Mouse (Mus musculus): ENCODE data around the gene Rab37. TPM values are rescaled to one million over a fixed set of nuclear protein-coding genes. Genes with fewer than 3 reads are reported as not detected.

Rab37 gene
- 1.1 and 1.5 TPM in 2 replicates for polyA plus RNA-seq (2016; fragmentation: Nextera tagmentation; extraction: Ambion mirVana)

DNA sequence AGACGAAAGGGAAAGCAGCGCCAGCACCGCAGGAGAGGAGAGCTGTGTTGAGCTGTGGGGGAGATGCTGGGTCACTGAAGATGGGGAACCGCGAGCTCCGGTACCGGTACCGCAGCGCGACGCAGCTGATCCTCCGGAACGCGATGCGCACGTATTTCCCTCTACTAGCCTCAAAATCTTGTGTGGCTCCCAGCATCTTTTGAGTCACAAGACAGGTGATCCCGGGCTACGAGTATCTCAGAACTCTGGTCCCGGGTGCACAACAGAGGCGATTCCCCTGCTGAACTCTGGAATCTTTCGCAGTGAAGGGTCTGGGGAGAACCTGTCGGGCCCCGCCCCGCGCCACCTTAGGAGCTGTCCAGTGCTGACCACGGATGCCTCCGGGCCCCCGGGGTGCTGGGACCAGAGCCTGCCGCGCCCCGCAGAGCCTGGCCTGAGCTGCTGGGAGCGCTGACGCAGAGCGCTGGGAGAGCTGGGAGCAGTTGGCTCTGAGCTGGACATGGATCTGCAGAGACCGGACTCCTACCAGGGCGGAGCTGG lies at the start of gene Rab37:
Gene Rab37, plus strand, starts transcription at position 70 of the 540 bp plus-strand sequence.
- no peak for ATAC-seq (ENCODE audit: low FRiP score)

DNA sequence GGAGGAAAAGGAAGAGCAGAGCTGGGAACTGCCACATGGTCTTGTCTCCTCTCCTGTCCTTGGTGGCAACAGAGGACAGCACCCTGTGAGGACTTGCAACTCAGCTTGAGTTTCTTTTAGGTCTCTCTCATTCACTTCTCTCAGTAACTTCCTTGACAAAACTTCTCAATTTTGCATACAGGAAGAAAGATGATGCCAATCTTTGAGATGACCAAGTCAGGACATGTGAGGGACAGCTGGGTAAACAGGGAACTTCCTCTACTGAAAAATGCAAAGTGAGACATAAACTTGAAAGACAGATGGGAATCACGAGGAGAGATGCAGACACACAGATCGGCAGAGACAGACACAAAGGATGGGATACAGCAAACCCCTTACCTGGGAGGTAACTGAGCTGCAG lies 43.0 kb upstream of the Rab37 start, which contains the start of gene Cd300ld3:
Gene Cd300ld3, minus strand, starts transcription at position 151 of the 400 bp plus-strand sequence.
- 80% methylated on average over 2 of the region's 2 CpGs for WGBS
- no peak for ATAC-seq (ENCODE audit: low FRiP score)
- H3K9ac ChIP-seq: no peak within 1 kb of the TSS

More for the DNA sequence above, at the start of gene Rab37:
- Histone ChIP-seq H3K4me3 (peak within 1 kb of the TSS; percentile 18; the same call in 1 of the 2 replicates), H3K9ac (0 out of 2 replicates have a peak within 1 kb of the TSS, but pooled peaks have one; percentile 15), H3K4me1 (peaks cover 6% of the 10 kb centered on the region), H3K4me2 (replicated peaks) (peak within 1 kb of the TSS; percentile 50), H3K9me3 (replicated peaks) (0 out of 2 replicates have a peak, but pooled peaks cover 4% of the 10 kb centered on the region), H3K27me3 (peaks cover 40% of the 10 kb centered on the region), H3K36me3 (no peaks in the 10 kb centered on the region), H3K27ac (no peak within 1 kb of the TSS)
- 4% methylated on average over 36 of the region's 36 CpGs for WGBS

DNA sequence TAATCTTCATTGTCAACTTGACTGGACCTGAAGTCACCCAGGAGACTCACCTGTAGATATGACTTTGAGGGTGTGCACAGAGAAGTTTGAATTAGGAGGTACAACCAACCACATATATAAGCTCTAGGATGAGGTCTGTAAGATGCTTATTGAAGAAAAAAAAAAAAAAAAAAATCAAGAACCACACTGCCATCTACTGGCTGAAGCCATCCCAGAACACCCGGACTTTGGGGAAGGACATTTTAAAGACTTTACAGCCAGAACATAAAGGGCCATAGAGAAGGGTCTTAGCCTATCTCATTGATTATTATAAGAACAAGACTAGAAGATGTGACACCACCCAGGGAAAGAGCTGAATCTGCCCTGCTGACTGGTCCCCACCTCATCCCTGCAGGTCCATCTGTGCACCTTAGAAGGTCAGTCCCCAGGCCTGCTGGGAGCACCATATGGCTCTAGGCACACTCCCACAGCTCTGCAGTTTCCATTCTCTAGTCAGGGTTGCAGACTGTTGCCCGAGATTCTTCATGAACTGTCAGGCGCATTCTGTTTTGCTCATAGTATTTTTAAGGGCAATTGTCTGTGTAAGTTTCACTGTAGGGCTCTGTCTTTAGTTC lies 41.8 kb upstream of the Rab37 start:
- no peak overlapping the region for H3K27ac ChIP-seq
- H3K36me3 ChIP-seq: no peaks in the 10 kb centered on the region
- H3K27me3 ChIP-seq: peaks cover 7% of the 10 kb centered on the region; the same call in 1 of the 2 replicates
- WGBS: 39% methylated on average over 3 of the region's 3 CpGs
- no peak overlapping the region for H3K4me2 ChIP-seq (replicated peaks)
- no peaks in the 10 kb centered on the region for H3K9me3 ChIP-seq (replicated peaks)
- H3K4me1 ChIP-seq: no peaks in the 10 kb centered on the region
- H3K9ac ChIP-seq: no peak overlapping the region
- ATAC-seq (ENCODE audit: low FRiP score): no peak
- no peak overlapping the region for H3K4me3 ChIP-seq

More for the DNA sequence above, 43.0 kb upstream of the Rab37 start, which contains the start of gene Cd300ld3:
- Histone ChIP-seq H3K4me1 (no peaks in the 10 kb centered on the region), H3K27ac (no peak within 1 kb of the TSS), H3K4me3 (no peak within 1 kb of the TSS), H3K4me2 (replicated peaks) (no peak within 1 kb of the TSS), H3K27me3 (peaks cover 7% of the 10 kb centered on the region; the same call in 1 of the 2 replicates), H3K36me3 (no peaks in the 10 kb centered on the region), H3K9me3 (replicated peaks) (no peaks in the 10 kb centered on the region)

DNA sequence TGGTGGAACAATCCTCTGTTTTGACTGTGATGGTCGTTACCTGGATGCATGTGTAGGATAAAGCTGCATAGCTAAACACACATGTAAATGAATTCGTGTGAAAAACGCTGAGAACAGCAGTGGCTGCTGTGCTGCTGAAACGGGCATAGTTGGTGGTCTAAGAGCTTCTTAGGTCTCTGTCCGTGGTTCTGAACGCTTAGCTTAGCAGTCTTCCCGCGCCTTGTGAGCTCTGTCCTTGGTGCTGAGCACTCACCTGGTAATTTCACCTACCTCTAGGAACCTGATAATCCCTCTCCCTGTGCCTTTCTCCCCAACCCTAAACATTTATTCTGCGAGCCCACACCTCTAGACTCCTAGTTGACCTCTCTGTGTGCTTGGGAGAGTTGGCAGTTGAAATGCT lies 39.0 kb upstream of the Rab37 start:
- no peaks in the 10 kb centered on the region for H3K9me3 ChIP-seq (replicated peaks)

DNA sequence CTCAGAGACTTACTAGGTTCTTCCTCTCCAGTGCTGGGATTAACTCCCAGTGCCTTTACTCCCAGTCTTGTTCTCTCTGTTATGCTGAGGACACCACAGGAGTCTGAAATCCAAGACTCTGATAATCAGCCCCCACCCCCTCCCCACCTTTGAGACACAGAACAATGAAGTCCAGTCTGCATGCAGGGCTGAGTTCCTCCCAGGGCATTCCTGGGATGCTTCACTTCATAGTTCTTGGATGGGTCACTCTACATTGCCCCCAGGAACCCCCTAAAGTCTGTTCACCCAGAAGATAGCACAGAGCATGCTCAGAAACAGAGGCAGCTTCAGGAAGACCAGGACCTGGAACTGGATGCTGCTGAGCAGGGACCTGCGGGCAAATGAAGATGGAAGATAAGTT lies 38.2 kb upstream of the Rab37 start:
- H3K36me3 ChIP-seq: no peaks in the 10 kb centered on the region
- H3K9me3 ChIP-seq (replicated peaks): no peaks in the 10 kb centered on the region
- no peak overlapping the region for H3K27ac ChIP-seq
- no peak overlapping the region for H3K4me3 ChIP-seq
- WGBS: 86% methylated on average over 1 of the region's 1 CpGs
- ATAC-seq (ENCODE audit: low FRiP score): no peak
- no peak overlapping the region for H3K9ac ChIP-seq
- no peaks in the 10 kb centered on the region for H3K4me1 ChIP-seq
- H3K27me3 ChIP-seq: peaks cover 7% of the 10 kb centered on the region; the same call in 1 of the 2 replicates
- no peak overlapping the region for H3K4me2 ChIP-seq (replicated peaks)

More for the DNA sequence above, 39.0 kb upstream of the Rab37 start:
- no peaks in the 10 kb centered on the region for H3K36me3 ChIP-seq
- WGBS: 2% methylated on average over 9 of the region's 9 CpGs
- no peak overlapping the region for H3K4me2 ChIP-seq (replicated peaks)
- no peak overlapping the region for H3K27ac ChIP-seq
- no peak overlapping the region for H3K9ac ChIP-seq
- no peak for ATAC-seq (ENCODE audit: low FRiP score)
- no peaks in the 10 kb centered on the region for H3K4me1 ChIP-seq
- peaks cover 7% of the 10 kb centered on the region; the same call in 1 of the 2 replicates for H3K27me3 ChIP-seq
- H3K4me3 ChIP-seq: no peak overlapping the region

DNA sequence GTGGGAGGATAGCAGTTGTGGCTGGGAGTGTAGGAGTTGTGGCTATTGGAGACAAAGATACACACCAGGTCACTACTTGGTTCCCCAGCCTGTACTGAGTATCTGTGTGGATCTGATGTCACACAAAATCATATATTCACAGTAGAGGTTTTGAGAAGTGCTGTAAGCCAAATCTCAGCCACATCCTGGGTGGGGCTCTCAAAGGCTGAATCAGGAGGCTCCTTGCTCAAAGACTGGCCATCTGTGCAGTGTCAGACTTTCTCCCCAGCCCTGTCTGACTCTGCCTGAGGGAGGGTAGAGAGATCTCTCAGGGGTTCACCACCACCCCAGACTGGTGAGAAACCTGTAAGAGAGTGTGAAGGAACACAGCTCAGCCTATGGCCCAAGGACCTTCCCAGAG lies 36.7 kb upstream of the Rab37 start:
- H3K9ac ChIP-seq: no peak overlapping the region
- H3K9me3 ChIP-seq (replicated peaks): no peaks in the 10 kb centered on the region
- H3K4me1 ChIP-seq: no peaks in the 10 kb centered on the region
- peaks cover 7% of the 10 kb centered on the region; the same call in 1 of the 2 replicates for H3K27me3 ChIP-seq
- no peak overlapping the region for H3K4me2 ChIP-seq (replicated peaks)
- H3K36me3 ChIP-seq: no peaks in the 10 kb centered on the region
- H3K27ac ChIP-seq: no peak overlapping the region
- no peak overlapping the region for H3K4me3 ChIP-seq
- no peak for ATAC-seq (ENCODE audit: low FRiP score)

DNA sequence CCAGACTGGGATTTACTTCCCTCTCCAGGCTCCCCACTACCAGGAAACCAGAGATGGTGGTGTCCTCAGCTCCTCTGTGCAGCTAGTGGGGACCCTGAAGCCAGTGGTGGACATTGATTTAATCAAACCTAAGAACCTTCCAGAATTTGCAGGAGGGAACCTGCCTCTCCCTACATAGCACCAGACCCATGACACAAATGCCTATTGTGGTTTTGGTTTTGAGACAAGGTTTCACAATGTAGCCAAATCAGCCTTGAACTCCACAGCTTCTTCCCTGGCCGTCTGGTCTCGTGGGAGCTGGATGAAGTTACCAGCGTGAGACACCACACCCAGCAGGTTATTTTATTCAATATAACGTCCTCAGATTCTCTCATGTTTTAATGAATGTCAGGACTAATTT lies 32.5 kb upstream of the Rab37 start:
- no peaks in the 10 kb centered on the region for H3K36me3 ChIP-seq
- no peak for ATAC-seq (ENCODE audit: low FRiP score)
- H3K4me3 ChIP-seq: no peak overlapping the region
- H3K27me3 ChIP-seq: peaks cover 5% of the 10 kb centered on the region; the same call in 1 of the 2 replicates
- 79% methylated on average over 4 of the region's 4 CpGs for WGBS
- H3K9ac ChIP-seq: no peak overlapping the region
- H3K9me3 ChIP-seq (replicated peaks): no peaks in the 10 kb centered on the region
- no peaks in the 10 kb centered on the region for H3K4me1 ChIP-seq
- H3K27ac ChIP-seq: no peak overlapping the region
- H3K4me2 ChIP-seq (replicated peaks): no peak overlapping the region

DNA sequence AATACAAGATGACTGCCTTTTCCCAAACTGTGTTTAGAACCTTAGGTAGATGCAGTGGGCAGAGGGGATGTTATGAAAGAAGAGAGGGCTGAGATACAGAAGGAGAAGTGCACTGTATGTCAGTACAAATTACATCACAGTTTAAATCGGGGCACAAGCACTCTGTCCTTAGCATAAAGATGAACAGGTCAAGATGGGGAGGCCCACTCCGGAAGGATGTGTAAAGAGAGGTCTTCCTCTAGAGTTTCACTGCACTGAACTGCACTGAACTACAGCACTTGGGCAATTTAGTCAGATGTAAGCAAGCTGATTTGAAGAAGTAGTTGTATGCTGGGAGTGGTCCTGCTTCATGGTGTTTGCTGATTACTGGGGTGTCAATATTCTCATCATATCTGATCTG lies 31.4 kb upstream of the Rab37 start:
- Histone ChIP-seq H3K27me3 (peaks cover 7% of the 10 kb centered on the region; the same call in 1 of the 2 replicates), H3K27ac (no peak overlapping the region), H3K9ac (no peak overlapping the region), H3K4me1 (no peaks in the 10 kb centered on the region), H3K4me3 (no peak overlapping the region), H3K4me2 (replicated peaks) (no peak overlapping the region), H3K36me3 (no peaks in the 10 kb centered on the region), H3K9me3 (replicated peaks) (no peaks in the 10 kb centered on the region)
- no peak for ATAC-seq (ENCODE audit: low FRiP score)
- WGBS: 86% methylated on average over 2 of the region's 2 CpGs

DNA sequence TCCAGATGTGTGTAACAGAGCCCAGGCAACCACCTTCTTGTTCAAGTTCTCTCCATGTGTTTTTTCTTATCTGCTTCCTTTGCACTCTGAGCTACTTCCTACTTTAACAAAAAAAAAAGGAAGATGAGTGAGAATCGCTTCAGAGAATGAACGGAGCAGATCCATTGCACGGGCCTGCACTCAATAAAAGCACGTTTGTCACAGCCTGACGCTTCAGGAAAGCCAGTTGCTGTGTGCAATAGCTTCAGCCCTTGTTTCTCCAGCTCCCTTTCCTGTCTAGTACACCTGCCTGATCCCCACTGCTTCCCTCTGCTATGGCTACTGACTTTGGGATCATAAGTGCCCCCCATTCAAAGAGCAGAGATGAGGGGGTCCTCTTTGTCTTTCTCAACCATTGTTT lies 29.2 kb upstream of the Rab37 start, which contains the start of gene Cd300e:
Gene Cd300e, minus strand, starts transcription at position 101 of the 400 bp plus-strand sequence.
- H3K4me2 ChIP-seq (replicated peaks): no peak within 1 kb of the TSS
- ATAC-seq (ENCODE audit: low FRiP score): no peak
- H3K4me3 ChIP-seq: no peak within 1 kb of the TSS
- H3K27ac ChIP-seq: no peak within 1 kb of the TSS
- peaks cover 25% of the 10 kb centered on the region for H3K27me3 ChIP-seq
- WGBS: 28% methylated on average over 5 of the region's 5 CpGs
- H3K9me3 ChIP-seq (replicated peaks): no peaks in the 10 kb centered on the region
- H3K36me3 ChIP-seq: no peaks in the 10 kb centered on the region
- no peak within 1 kb of the TSS for H3K9ac ChIP-seq
- H3K4me1 ChIP-seq: no peaks in the 10 kb centered on the region

DNA sequence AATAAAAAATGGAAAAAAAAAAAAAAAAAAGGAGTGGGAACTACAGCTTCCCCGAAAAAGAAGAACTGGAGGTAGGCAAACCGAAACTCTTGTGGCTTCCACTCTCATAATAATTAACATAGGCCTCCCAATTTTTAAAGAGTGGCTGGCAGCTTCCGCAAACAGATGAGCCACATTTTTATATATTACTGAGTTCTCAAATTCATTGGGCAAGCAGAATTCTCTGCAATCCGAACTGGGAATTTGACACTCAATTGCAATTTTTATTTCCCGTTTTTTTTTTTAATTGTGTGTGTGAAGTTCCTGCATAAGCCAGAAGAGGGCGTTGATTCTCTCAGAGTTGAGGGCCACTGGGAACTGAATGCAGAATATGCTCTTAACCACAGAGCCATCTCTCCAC lies 24.5 kb upstream of the Rab37 start:
- Histone ChIP-seq H3K36me3 (no peaks in the 10 kb centered on the region), H3K27me3 (peaks cover 58% of the 10 kb centered on the region), H3K4me3 (no peak overlapping the region), H3K27ac (no peak overlapping the region), H3K9me3 (replicated peaks) (no peaks in the 10 kb centered on the region), H3K4me1 (peaks cover 13% of the 10 kb centered on the region), H3K4me2 (replicated peaks) (no peak overlapping the region), H3K9ac (no peak overlapping the region)
- ATAC-seq (ENCODE audit: low FRiP score): no peak
- whole genome bisulfite sequencing: 74% methylated on average over 6 of the region's 6 CpGs

DNA sequence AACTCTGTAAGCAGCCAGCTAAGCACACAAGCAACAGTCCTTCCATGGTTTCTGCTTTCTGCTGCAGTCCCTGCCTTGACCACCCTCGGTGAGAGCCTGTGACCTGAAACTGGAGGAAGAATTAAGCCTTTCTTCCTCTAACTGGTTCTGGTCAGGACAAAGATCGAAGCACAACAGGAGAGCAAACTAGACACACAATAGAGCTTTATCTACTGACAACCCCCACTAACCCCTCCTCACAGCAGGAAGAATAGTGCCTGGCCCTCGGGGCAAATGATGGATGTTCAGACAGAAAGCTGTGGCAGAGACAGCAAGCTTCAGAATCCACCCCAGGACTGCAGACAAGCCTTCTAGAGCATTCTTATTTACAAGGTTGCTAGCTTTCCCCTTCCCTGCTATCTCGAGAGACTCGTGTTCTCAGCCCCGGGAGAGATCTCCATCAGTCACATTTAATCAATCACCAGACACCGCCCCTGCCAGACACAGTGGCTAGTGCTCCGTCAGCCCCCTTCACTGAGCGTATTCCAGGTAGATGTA lies 20.1 kb upstream of the Rab37 start:
- peaks cover 74% of the 10 kb centered on the region for H3K27me3 ChIP-seq
- H3K27ac ChIP-seq: peak overlapping the region; percentile 55
- H3K4me3 ChIP-seq: no peak overlapping the region
- H3K36me3 ChIP-seq: no peaks in the 10 kb centered on the region
- 2% methylated on average over 9 of the region's 9 CpGs for WGBS
- H3K9ac ChIP-seq: no peak overlapping the region
- H3K9me3 ChIP-seq (replicated peaks): no peaks in the 10 kb centered on the region
- H3K4me2 ChIP-seq (replicated peaks): peak overlapping the region; percentile 45
- ATAC-seq (ENCODE audit: low FRiP score): no peak; the same call in 1 of the 2 replicates
- peaks cover 18% of the 10 kb centered on the region for H3K4me1 ChIP-seq

DNA sequence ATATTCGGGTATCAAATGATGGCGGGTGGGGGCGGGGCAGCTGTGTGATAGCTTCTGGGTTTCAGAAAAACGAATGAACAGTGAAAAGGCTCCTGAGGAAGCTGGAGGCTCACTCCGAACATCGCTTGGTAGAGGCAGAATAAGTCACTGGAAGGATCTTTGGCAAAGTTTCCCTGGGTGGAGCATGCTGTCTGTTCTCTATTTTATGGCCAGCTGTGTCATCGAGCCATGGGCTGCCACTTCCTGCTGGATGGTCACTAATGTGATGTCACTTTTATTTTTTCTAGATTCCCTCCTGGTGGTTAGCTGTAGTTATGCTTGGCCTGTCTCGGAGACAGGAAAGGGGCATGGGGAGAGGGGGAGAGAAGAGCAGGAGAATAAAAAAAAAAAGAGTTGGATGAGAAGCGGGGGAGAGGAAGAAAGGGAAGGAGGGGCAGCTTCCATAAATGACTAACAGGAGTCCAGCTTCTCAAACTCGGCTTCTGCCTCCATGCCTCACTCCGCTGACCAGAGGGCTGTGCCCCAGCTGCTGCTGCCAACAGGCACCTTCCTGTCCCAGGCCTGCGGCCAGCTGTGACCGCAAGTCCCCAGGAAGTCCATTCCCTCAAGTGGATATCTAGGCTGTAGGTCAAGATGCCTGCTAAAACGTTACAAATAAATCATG lies 19.5 kb upstream of the Rab37 start:
- H3K9me3 ChIP-seq (replicated peaks): no peaks in the 10 kb centered on the region
- 8% methylated on average over 14 of the region's 14 CpGs for WGBS
- 0 out of 2 replicates have a peak overlapping the region, but pooled peaks have one; percentile 23 for H3K9ac ChIP-seq
- H3K36me3 ChIP-seq: no peaks in the 10 kb centered on the region
- no peak for ATAC-seq (ENCODE audit: low FRiP score)
- H3K4me1 ChIP-seq: peaks cover 18% of the 10 kb centered on the region
- H3K4me2 ChIP-seq (replicated peaks): peak overlapping the region; percentile 45
- peak overlapping the region; percentile 55 for H3K27ac ChIP-seq
- H3K4me3 ChIP-seq: no peak overlapping the region
- peaks cover 78% of the 10 kb centered on the region for H3K27me3 ChIP-seq

Measured in hindbrain, embryonic 12.5 days (tissue).